Mouse (Mus musculus) gastrocnemius, postnatal 14 days (tissue): ENCODE data around the gene Adipoq. TPM values are rescaled to one million over a fixed set of nuclear protein-coding genes. Genes with fewer than 3 reads are reported as not detected.

Experiments used
- DNase-seq: peaks from one replicate; pipeline ENCODE4 v3.0.0; 2021; ENCODE audit warnings: mixed read lengths
- intact Hi-C: fragments of 180-260 bp; cut with DNase I; formaldehyde crosslinking; loops from one replicate; pipeline ENCODE4 v1.15.1; 2025; ENCODE audit warnings: low total_unique reads
- microRNA-seq, 2 experiments: library from miRNA; unstranded; fragments of <30 nt; microRNA quantifications; one replicate each; pipeline ENCODE4 v1.2.0; 2021
- total RNA-seq, 2 experiments: library from RNA; stranded (reverse); gene quantifications; 2 replicates each; pipeline ENCODE4 v1.2.3; 2021

Gene Adipoq
- total RNA-seq, 2 experiments from 2014 or later = 0.93 to 3.9 TPM

GRCm38 (mm10) chr16:23187983-23188382 is 41.6 kb downstream of the Adipoq start:
- DNase-seq = no peak
- intact Hi-C loops = no loop called here

- intact Hi-C loops = no loop called here
- DNase-seq = no peak
Measured at GRCm38 (mm10) chr16:23189612-23190011, 43.3 kb downstream of the Adipoq start.

GRCm38 (mm10) chr16:23191560-23192242 is 45.4 kb downstream of the Adipoq start:
- intact Hi-C loops = no loop called here
- DNase-seq = no peak

- intact Hi-C loops = no loop called here
- no peak for DNase-seq
Measured at GRCm38 (mm10) chr16:23195618-23196017, 49.3 kb downstream of the Adipoq start.

- intact Hi-C loops = no loop called here
- DNase-seq = no peak
Measured at GRCm38 (mm10) chr16:23196296-23196695, 50.0 kb downstream of the Adipoq start.

GRCm38 (mm10) chr16:23196791-23197190 is 50.5 kb downstream of the Adipoq start:
- DNase-seq = no peak
- intact Hi-C loops = no loop called here

GRCm38 (mm10) chr16:23201498-23201897 is 55.2 kb downstream of the Adipoq start:
- intact Hi-C loops = no loop called here
- DNase-seq = no peak

Small RNA genes within 50 kb of the gene (microRNA-seq; reads per million reads assigned to microRNA genes)
- gene Gm49346 = 1.3 to 2.0 reads per million in 2 experiments

Other genes starting within 250 kb of the Adipoq start
- gene Fetub, start 228.2 kb upstream of the Adipoq start, total RNA-seq = not detected
- gene Hrg, start 195.5 kb upstream of the Adipoq start, total RNA-seq = not detected
- gene Kng2, start 117.1 kb upstream of the Adipoq start, total RNA-seq = not detected
- not detected for gene Kng1, start 88.7 kb upstream of the Adipoq start, total RNA-seq
- 100 to 1,000 TPM; 294 to 336 TPM for gene Eif4a2, start 39.1 kb upstream of the Adipoq start, total RNA-seq
- 1 to 10 TPM; 6.1 to 6.5 TPM for gene Rfc4, start 18.8 kb upstream of the Adipoq start, total RNA-seq
- gene St6gal1, start 78.2 kb downstream of the Adipoq start, total RNA-seq = 1 to 10 TPM; 6.4 to 8.9 TPM